Mouse (Mus musculus): ENCODE measurements around the gene Esp18. TPM values are rescaled to one million over a fixed set of nuclear protein-coding genes. Genes with fewer than 3 reads are reported as not detected.

Gene Esp18
- polyA plus RNA-seq (2017; shearing (Covaris generic)): not detected

GRCm38 (mm10) chr17:39406059-39406458 is at the start of gene Esp18:
TSS of gene Esp18 (plus strand) at chr17:39406359.
- ATAC-seq: no peak

DNA sequence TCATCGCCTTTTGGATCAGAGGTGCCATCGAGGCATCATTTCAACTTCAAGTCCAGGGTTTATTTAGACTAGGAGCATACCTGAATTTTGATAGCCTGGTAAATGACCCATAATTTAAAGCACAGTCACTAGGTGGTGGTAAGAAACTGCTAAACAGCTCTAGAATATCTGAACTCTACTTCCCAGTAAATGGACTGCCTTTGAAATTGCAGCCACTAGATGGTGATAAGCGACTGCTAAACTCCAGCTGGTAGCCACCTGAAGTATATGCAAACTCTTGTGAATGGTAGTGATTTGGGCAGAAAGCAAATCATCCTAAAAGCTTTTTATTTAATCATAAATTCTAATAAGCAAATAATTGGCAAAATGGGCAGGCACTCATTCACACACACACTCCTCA is 42.8 kb upstream of the Esp18 start:
- ATAC-seq: no peak

Other genes with a start within 250 kb of the Esp18 start
- not detected for gene Esp16, start 129.8 kb downstream of the Esp18 start, polyA plus RNA-seq (2017; shearing (Covaris generic))
- gene Esp15, start 234.6 kb downstream of the Esp18 start, polyA plus RNA-seq (2017; shearing (Covaris generic)): not detected